Mouse (Mus musculus) urinary bladder, postnatal 14 days (tissue): ENCODE measurements around the gene Exo1.
A peak's percentile ranks its signal among the peaks of the same experiment; 100 is the strongest.

ENCODE experiments used
- DNase-seq: peaks from one replicate; pipeline ENCODE4 v3.0.0; 2021; ENCODE audit warnings: low spot score

Exo1 gene

GRCm38 (mm10) chr1:175880453-175881296 lies at the start of gene Exo1:
TSS of gene Exo1 (plus strand) at chr1:175880581.
- DNase-seq: peak; percentile 86

GRCm38 (mm10) chr1:175855515-175855914 lies 24.9 kb upstream of the Exo1 start:
- no peak for DNase-seq

- DNase-seq: no peak
These were observed 13.3 kb upstream of the Exo1 start for GRCm38 (mm10) chr1:175867050-175867449.

- peak; percentile 6 for DNase-seq
These were observed 12.8 kb upstream of the Exo1 start for GRCm38 (mm10) chr1:175867558-175867957.

- no peak for DNase-seq
These were observed 9.7 kb upstream of the Exo1 start for GRCm38 (mm10) chr1:175870716-175871115.

GRCm38 (mm10) chr1:175872028-175872816 lies 8.2 kb upstream of the Exo1 start:
- no peak for DNase-seq

- peak; percentile 23 for DNase-seq
These were observed 3.0 kb downstream of the Exo1 start for GRCm38 (mm10) chr1:175883398-175883797.

- no peak for DNase-seq
These were observed 12.9 kb downstream of the Exo1 start for GRCm38 (mm10) chr1:175893263-175893662.

- DNase-seq: no peak
These were observed 13.3 kb downstream of the Exo1 start for GRCm38 (mm10) chr1:175893726-175894125.

- no peak for DNase-seq
These were observed 30.8 kb downstream of the Exo1 start for GRCm38 (mm10) chr1:175911207-175911606.

- no peak for DNase-seq
These were observed 31.7 kb downstream of the Exo1 start for GRCm38 (mm10) chr1:175912038-175912437.

- DNase-seq: no peak
These were observed 33.4 kb downstream of the Exo1 start for GRCm38 (mm10) chr1:175913728-175914303.

GRCm38 (mm10) chr1:175920029-175920428 lies 39.6 kb downstream of the Exo1 start, which contains the start of gene Gm38100:
TSS of gene Gm38100 (plus strand) at chr1:175920329.
- no peak for DNase-seq

GRCm38 (mm10) chr1:175921091-175921490 lies 40.7 kb downstream of the Exo1 start:
- no peak for DNase-seq

- peak; percentile 80 for DNase-seq
These were observed 43.7 kb downstream of the Exo1 start for GRCm38 (mm10) chr1:175923848-175924787.

GRCm38 (mm10) chr1:175931391-175931790 lies 51.0 kb downstream of the Exo1 start:
- DNase-seq: no peak

GRCm38 (mm10) chr1:175936282-175936737 lies 55.9 kb downstream of the Exo1 start:
- peak; percentile 65 for DNase-seq

- DNase-seq: no peak
These were observed 58.4 kb downstream of the Exo1 start for GRCm38 (mm10) chr1:175938731-175939130.

- DNase-seq: no peak
These were observed 62.8 kb downstream of the Exo1 start for GRCm38 (mm10) chr1:175943168-175943567.

GRCm38 (mm10) chr1:175946718-175947315 lies 66.4 kb downstream of the Exo1 start:
- no peak for DNase-seq

GRCm38 (mm10) chr1:175950421-175950820 lies 70.0 kb downstream of the Exo1 start:
- DNase-seq: no peak
